Mouse (Mus musculus): ENCODE data around the gene Tns1.

Gene Tns1

GRCm38 (mm10) chr1:74121821-74122576, 2.2 kb downstream of the Tns1 start:
- DNase-seq (ENCODE audit: low spot score in 2 of 2): peak; percentile 66 to 69

DNA sequence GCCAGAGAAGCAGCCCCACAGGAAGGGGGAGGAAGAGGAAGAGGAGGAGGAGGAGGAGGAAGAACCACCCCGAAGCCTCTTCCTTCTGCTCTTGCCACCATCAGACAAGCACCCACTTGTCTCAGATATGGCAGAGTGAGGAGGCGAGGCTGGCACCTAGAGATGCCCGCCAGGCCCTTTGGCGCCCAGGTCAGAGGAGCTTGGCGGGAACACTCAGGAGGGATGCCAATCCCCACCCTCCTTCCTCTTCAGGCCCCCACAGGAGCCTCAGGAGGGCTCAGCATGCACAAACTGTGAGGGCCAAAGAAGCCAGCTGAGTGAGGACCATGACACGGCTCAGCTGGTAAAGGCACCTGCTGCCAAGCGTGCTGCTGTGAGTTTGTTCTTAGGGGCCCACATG, 3.1 kb downstream of the Tns1 start:
- no peak for DNase-seq (ENCODE audit: low spot score in 2 of 2)

- DNase-seq (ENCODE audit: low spot score in 2 of 2): no peak
These were observed 5.1 kb downstream of the Tns1 start for GRCm38 (mm10) chr1:74119115-74119514.

DNA sequence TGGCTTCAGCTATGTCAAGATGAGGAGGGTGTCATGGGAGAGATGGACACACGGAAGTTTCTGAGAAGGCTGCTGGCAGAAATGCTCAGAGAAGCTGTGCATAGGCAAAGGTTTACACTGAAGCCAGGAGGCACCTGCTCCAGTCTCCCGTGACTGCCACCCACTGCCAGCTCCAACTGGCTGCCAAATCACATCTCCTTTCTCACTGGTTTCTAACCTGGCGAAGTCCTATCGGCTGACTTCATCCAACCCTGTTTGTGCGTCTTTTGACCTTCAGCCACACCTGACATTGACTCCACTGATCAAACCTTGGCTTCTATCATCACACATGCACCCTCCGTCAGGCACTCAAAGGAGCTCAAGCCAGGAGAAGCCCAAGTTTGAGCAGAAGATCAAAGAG, 6.4 kb downstream of the Tns1 start:
- no peak for DNase-seq (ENCODE audit: low spot score in 2 of 2)

DNA sequence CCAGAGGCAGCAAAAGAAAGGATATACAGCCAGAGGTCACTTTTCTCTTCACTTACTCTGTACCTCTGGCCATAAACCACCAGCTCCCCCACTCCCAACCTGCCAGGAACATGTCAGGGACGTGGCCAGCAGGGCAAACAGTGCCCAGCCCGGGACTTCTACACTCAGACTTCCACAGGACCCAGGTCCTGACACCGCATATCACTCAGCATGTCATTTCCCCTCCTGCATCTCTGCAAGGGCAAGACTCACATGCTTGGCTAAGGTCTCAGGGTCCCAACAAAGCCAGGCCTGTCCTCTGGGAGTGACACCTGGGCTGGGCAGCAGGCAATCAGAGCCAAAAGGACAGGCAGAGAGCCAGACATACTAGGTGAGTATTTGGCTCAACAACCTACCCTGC, 11.2 kb downstream of the Tns1 start:
- no peak for DNase-seq (ENCODE audit: low spot score in 2 of 2)

- DNase-seq (ENCODE audit: low spot score in 2 of 2): no peak
These were observed 12.6 kb downstream of the Tns1 start for GRCm38 (mm10) chr1:74111696-74112030.

DNA sequence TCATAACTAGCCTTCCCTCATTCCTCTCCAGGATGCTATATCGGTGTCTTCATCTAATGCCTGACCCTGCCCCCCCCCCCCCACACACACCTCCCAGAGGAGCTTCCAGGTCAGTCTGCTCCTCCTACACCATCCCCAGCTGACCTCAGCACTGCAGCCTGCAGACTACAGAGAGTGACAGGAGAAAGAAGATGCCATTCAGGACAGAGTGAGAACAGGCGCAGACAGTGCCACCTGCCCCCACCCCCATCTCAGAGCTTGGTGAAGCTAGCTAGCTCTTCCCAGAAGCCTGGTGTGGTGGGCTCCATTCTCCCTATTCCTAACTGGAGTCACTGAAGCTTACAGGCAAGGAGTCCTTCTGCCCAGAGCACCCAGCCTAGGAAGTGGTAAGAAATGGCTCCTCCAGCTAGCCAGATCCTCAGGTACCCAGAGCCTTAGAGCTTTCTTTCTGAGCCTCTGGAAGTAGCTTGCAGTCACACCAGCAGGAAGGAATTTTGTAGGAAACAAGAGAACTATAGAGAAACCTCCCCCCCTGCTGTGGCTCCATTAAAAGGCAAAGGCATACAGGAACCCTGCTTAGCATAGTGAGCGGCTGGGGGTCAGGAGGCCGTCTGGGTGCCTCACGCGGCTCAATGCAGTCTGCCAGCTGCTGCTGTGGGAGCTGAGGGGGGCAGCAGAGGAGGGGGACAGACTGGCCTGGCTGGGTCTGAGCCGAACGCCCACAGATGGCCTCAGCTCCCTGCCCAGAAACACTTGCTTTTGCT, 13.1 kb downstream of the Tns1 start:
- no peak for DNase-seq (ENCODE audit: low spot score in 2 of 2)

- no peak for DNase-seq (ENCODE audit: low spot score in 2 of 2)
These were observed 14.6 kb downstream of the Tns1 start for GRCm38 (mm10) chr1:74109670-74110069.

- no peak for DNase-seq (ENCODE audit: low spot score in 2 of 2)
These were observed 16.2 kb downstream of the Tns1 start for GRCm38 (mm10) chr1:74107931-74108618.

DNA sequence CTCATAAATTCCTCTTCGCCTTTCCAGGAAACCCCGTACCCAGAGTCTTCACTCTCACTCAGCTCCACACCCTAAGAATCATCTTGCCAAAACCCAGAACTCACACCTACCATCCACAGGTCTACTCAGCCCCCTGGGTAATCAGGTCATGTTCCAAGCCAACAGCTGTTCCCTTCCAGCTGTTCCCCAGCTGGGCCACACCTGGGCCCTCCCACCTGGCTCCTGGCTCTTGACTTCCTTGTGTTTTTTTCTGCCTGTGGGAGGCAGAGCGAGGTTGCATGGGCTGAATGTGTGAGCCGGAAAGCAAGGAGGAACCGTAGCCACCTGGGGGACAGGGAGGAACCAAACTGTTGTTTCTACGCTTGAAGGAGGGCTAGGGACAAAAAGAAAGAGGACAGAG, 18.0 kb downstream of the Tns1 start:
- DNase-seq (ENCODE audit: low spot score in 2 of 2): no peak

DNA sequence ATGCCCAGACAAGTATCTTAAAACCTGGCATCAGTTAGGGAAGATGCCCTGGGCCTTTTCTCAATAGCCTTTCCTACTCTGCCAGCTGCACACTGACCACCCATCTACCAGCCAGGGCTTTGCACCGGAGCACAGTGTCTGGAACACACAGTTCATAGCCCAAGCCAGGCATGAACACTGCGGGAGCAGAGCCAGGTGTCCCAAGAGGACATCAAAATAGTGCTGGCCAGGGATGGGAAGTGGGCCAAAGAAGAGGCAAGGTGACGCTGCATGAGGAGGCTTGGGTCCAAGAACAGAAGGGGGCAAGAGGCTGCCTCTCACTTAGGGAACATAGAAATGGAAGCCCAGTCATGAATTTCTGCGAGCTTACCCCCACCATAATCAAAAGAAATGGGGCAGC, 18.6 kb downstream of the Tns1 start:
- DNase-seq (ENCODE audit: low spot score in 2 of 2): no peak

GRCm38 (mm10) chr1:74103654-74104353, 20.4 kb downstream of the Tns1 start:
- DNase-seq (ENCODE audit: low spot score in 2 of 2): peak in 1 of 2 experiments; percentile 29

- no peak for DNase-seq (ENCODE audit: low spot score in 2 of 2)
These were observed 25.2 kb downstream of the Tns1 start for GRCm38 (mm10) chr1:74099001-74099435.

GRCm38 (mm10) chr1:74098004-74099000, 25.9 kb downstream of the Tns1 start:
- DNase-seq (ENCODE audit: low spot score in 2 of 2): peak; percentile 31 to 42

- DNase-seq (ENCODE audit: low spot score in 2 of 2): no peak
These were observed 28.5 kb downstream of the Tns1 start for GRCm38 (mm10) chr1:74095728-74096127.

- DNase-seq (ENCODE audit: low spot score in 2 of 2): no peak
These were observed 29.0 kb downstream of the Tns1 start for GRCm38 (mm10) chr1:74095296-74095695.

DNA sequence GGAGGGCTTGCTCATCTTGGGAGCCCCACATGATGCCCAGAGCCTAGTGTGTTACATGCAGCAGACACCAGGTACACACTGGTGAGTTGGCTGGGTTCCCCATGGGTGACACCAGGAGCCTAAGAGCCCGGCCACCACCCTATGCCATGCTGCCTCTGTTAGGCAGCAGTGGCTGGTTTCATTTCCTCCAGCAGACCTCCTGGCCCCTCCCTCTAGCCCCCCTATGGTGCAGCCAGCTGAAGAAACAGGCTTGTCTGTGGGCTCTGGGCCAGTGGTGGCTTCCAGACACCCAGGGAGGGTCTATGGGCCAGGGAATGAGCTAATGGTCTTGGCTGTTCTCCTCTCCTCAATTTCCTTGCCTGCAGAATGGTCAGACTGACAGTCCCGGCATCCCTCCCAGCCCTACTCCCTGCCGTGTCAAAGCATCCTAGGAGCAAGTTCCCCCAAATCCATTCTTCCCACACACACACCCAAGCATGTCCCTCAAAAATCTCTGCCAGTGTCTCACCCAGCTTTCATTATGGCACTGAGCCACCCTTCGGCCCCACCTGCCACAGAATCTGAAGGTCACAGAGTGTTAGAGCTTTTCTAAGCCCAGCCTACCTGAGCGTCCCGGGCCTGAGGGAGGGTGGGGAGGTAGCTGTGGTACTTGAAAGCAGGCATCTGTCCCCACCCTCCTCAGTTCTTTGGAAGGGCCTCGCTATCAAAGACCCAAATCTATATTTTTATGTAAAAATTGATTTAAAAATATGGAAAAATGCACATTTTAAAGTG, 29.6 kb downstream of the Tns1 start:
- DNase-seq (ENCODE audit: low spot score in 2 of 2): no peak

GRCm38 (mm10) chr1:74093447-74093846, 30.8 kb downstream of the Tns1 start:
- DNase-seq (ENCODE audit: low spot score in 2 of 2): no peak

DNA sequence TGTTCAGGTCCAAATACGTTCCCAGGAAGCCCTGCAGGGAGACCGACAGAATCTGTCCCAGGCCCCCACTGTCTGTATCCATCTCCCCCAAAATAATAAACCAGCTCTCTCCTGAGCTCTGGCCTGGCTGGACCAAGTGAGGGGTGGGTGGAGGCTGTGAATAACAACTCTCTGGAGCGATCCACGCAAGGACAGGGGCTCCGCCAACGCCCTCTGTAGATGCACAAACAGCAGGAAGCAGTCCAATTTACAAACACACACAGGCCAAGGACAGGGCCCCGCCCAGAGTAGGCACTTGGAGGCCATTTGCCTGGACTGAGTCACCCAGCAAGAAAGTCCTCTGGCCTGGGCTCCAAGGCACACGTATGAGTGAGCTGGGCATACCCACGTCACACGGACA, 32.0 kb downstream of the Tns1 start:
- DNase-seq (ENCODE audit: low spot score in 2 of 2): no peak

- no peak for DNase-seq (ENCODE audit: low spot score in 2 of 2)
These were observed 32.5 kb downstream of the Tns1 start for GRCm38 (mm10) chr1:74091611-74092224.
